Mouse (Mus musculus): ENCODE results near the gene Ggcx.

The Ggcx gene

GRCm38 (mm10) chr6:72479645-72480421 is 65.7 kb downstream of the Ggcx start:
- Histone ChIP-seq H3K36me3 (ENCODE audit: control insufficient read depth, insufficient read depth, low read length, poor library complexity, severe bottlenecking) (no peaks in the 10 kb centered on the region), H3K27me3 (ENCODE audit: control insufficient read depth, insufficient read depth, low read length, poor library complexity, severe bottlenecking) (no peaks in the 10 kb centered on the region)
- no peak for DNase-seq (ENCODE audit: low read depth, low spot score)

GRCm38 (mm10) chr6:72480422-72480702 is 66.3 kb downstream of the Ggcx start:
- Histone ChIP-seq H3K27me3 (ENCODE audit: control insufficient read depth, insufficient read depth, low read length, poor library complexity, severe bottlenecking) (no peaks in the 10 kb centered on the region), H3K36me3 (ENCODE audit: control insufficient read depth, insufficient read depth, low read length, poor library complexity, severe bottlenecking) (no peaks in the 10 kb centered on the region)
- no peak for DNase-seq (ENCODE audit: low read depth, low spot score)

Measured in splenic B cell, adult 2 months (primary cell).